Mouse (Mus musculus) hindbrain, embryonic 13.5 days (tissue): ENCODE results near the gene Gm5089. TPM values are rescaled to one million over a fixed set of nuclear protein-coding genes. Genes with fewer than 3 reads are reported as not detected.
"Not testable (repeated sequence)": the region's sequence is repeated elsewhere in the genome, so short reads cannot be mapped to it uniquely, and the experiment has no call there.

ENCODE experiments used
- ATAC-seq: fragments of 200-750 bp; cut with Nextera tagmentation; 2 replicates; pipeline ENCODE4 v1.8.0; 2017; ENCODE audit warnings: moderate TSS enrichment; ENCODE audit not compliant: low FRiP score
- H3K27ac ChIP-seq: fragments of 300-500 bp; sonication (generic); 2 replicates; pipeline ENCODE4 v1.5.1; 2015; ENCODE audit warnings: inconsistent platforms, mild to moderate bottlenecking, moderate library complexity
- H3K27me3 ChIP-seq: fragments of 300-500 bp; sonication (generic); 2 replicates; pipeline ENCODE4 v1.6.1; 2015; ENCODE audit warnings: mild to moderate bottlenecking, inconsistent platforms
- H3K36me3 ChIP-seq: fragments of 300-500 bp; sonication (generic); 2 replicates; pipeline ENCODE4 v1.6.1; 2015; ENCODE audit warnings: mild to moderate bottlenecking, inconsistent platforms
- H3K4me1 ChIP-seq: fragments of 300-500 bp; sonication (generic); replicated peaks from 2 replicates; pipeline ENCODE4 v1.6.1; 2015; ENCODE audit warnings: inconsistent platforms
- H3K4me2 ChIP-seq: fragments of 300-500 bp; sonication (generic); 2 replicates; pipeline ENCODE4 v1.6.1; 2015; ENCODE audit warnings: inconsistent platforms, mild to moderate bottlenecking, moderate library complexity
- H3K4me3 ChIP-seq: fragments of 300-500 bp; sonication (generic); 2 replicates; pipeline ENCODE4 v1.5.1; 2015; ENCODE audit warnings: mild to moderate bottlenecking, inconsistent platforms
- H3K9ac ChIP-seq: fragments of 300-500 bp; sonication (generic); 2 replicates; pipeline ENCODE4 v1.6.1; 2015; ENCODE audit warnings: mild to moderate bottlenecking, inconsistent platforms
- H3K9me3 ChIP-seq: fragments of 300-500 bp; sonication (generic); 2 replicates; pipeline ENCODE4 v1.6.1; 2016; ENCODE audit warnings: inconsistent platforms
- WGBS: fragments of 180-500 bp; shearing (Covaris S2); methylation state at CpG from one replicate; pipeline ENCODE4 v1.1.7; 2015; 5-methylcytosine and 5-hydroxymethylcytosine counted together
- polyA plus RNA-seq: library from polyadenylated mRNA; unstranded; fragments of >200 nt; fragmentation: Nextera tagmentation; extraction: Ambion mirVana; gene quantifications from 2 replicates; pipeline ENCODE4 v1.2.1, GENCODE M21; 2015

Gene Gm5089
- polyA plus RNA-seq, 1 experiment from 2014 or later, result 3.0 TPM

DNA sequence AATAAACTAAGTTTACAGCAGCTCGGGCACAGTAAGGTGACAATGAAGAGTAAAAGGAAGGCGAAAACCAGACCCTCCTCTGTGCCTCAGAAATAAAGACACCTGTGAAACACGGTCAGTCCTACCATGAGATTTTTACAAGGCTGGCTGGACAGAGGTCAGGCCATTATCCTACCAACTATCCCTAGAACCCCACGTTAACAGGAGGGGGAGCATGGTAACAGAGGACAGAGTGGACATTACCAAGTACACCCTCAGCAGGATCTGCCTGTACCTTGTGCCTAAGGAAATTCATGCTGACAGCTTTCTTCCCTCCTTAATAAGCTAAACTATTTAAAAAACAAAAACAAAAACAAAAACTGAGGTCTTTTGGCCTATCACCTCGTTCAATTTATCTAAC is 9.3 kb upstream of the Gm5089 start:
- H3K27ac ChIP-seq, result peak overlapping the region; percentile 64
- no peaks in the 10 kb centered on the region for H3K9me3 ChIP-seq
- H3K9ac ChIP-seq, result peak overlapping the region; percentile 63
- peak overlapping the region; percentile 25 for H3K4me3 ChIP-seq
- peaks cover 20% of the 10 kb centered on the region for H3K4me1 ChIP-seq
- H3K4me2 ChIP-seq, result peak overlapping the region; percentile 43
- no peaks in the 10 kb centered on the region for H3K36me3 ChIP-seq
- H3K27me3 ChIP-seq, result peaks cover 63% of the 10 kb centered on the region
- no peak for ATAC-seq
- 46% methylated on average over 5 of the region's 5 CpGs for WGBS

DNA sequence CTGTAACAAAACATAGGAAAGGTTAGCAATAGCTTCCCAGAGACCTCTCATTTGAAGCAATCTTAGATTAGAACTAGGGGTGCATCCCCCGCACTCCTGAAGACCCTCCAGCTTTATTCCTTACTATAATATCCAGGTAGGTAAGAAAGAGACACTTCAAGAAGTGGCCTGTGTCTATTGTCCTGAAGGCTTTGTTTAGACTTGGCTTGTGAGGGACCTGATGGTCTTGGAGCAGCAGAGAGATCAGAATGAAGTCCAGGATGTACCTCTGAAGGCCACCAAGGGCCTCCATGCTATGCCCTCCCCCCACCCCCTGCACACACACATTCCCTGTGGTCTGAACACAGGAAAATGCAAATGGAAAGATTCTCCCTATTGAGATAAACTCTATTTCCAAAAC is 8.9 kb upstream of the Gm5089 start:
- 0 out of 2 replicates have a peak overlapping the region, but pooled peaks have one; percentile 64 for H3K27ac ChIP-seq
- no peaks in the 10 kb centered on the region for H3K36me3 ChIP-seq
- peaks cover 15% of the 10 kb centered on the region for H3K4me1 ChIP-seq
- WGBS, result 82% methylated on average over 1 of the region's 1 CpGs
- ATAC-seq, result no peak
- peak overlapping the region; percentile 25 for H3K4me3 ChIP-seq
- no peaks in the 10 kb centered on the region for H3K9me3 ChIP-seq
- H3K27me3 ChIP-seq, result peaks cover 63% of the 10 kb centered on the region
- H3K9ac ChIP-seq, result peak overlapping the region; percentile 63
- H3K4me2 ChIP-seq, result peak overlapping the region; percentile 43

GRCm38 (mm10) chr14:122459332-122459731 is 8.4 kb upstream of the Gm5089 start:
- not testable (repeated sequence) for H3K27ac ChIP-seq, H3K9me3 ChIP-seq, ATAC-seq, H3K4me3 ChIP-seq, H3K36me3 ChIP-seq, H3K9ac ChIP-seq
- Histone ChIP-seq H3K27me3 (peaks cover 63% of the 10 kb centered on the region), H3K4me1 (peaks cover 12% of the 10 kb centered on the region), H3K4me2 (peak overlapping the region; percentile 43)
- WGBS, result 75% methylated on average over 10 of the region's 12 CpGs

- 22% methylated on average over 4 of the region's 4 CpGs for WGBS
- no peaks in the 10 kb centered on the region for H3K36me3 ChIP-seq
- H3K4me1 ChIP-seq, result peaks cover 35% of the 10 kb centered on the region
- H3K27ac ChIP-seq, result peak overlapping the region; percentile 72
- H3K9me3 ChIP-seq, result no peaks in the 10 kb centered on the region
- H3K9ac ChIP-seq, result no peak overlapping the region
- no peak overlapping the region for H3K4me2 ChIP-seq
- H3K4me3 ChIP-seq, result no peak overlapping the region
- no peak for ATAC-seq
- peaks cover 62% of the 10 kb centered on the region for H3K27me3 ChIP-seq
Measured at GRCm38 (mm10) chr14:122455562-122455958, 4.6 kb upstream of the Gm5089 start.

GRCm38 (mm10) chr14:122454901-122455561 is 4.1 kb upstream of the Gm5089 start:
- H3K27ac ChIP-seq, result peak overlapping the region; percentile 72
- ATAC-seq, result no peak

GRCm38 (mm10) chr14:122453996-122454738 is 3.3 kb upstream of the Gm5089 start:
- Histone ChIP-seq H3K4me3 (no peak overlapping the region), H3K9ac (no peak overlapping the region), H3K27ac (peak overlapping the region; percentile 49), H3K9me3 (no peaks in the 10 kb centered on the region), H3K27me3 (peaks cover 65% of the 10 kb centered on the region), H3K36me3 (no peaks in the 10 kb centered on the region), H3K4me2 (peak overlapping the region; percentile 36), H3K4me1 (peaks cover 45% of the 10 kb centered on the region)
- WGBS, result 4% methylated on average over 12 of the region's 12 CpGs
- ATAC-seq, result peak; percentile 44; the same call in 1 of the 2 replicates

More at GRCm38 (mm10) chr14:122454901-122455561, 4.1 kb upstream of the Gm5089 start:
- Histone ChIP-seq H3K9ac (no peak overlapping the region), H3K4me1 (peaks cover 41% of the 10 kb centered on the region), H3K36me3 (no peaks in the 10 kb centered on the region), H3K27me3 (peaks cover 62% of the 10 kb centered on the region), H3K4me3 (no peak overlapping the region), H3K9me3 (no peaks in the 10 kb centered on the region), H3K4me2 (no peak overlapping the region)
- 25% methylated on average over 10 of the region's 10 CpGs for WGBS

- peak overlapping the region; percentile 61 for H3K27ac ChIP-seq
- no peak overlapping the region for H3K4me3 ChIP-seq
- H3K9ac ChIP-seq, result no peak overlapping the region
- peak overlapping the region; percentile 36 for H3K4me2 ChIP-seq
- peak; percentile 76 for ATAC-seq
- H3K4me1 ChIP-seq, result peaks cover 45% of the 10 kb centered on the region
- H3K27me3 ChIP-seq, result peaks cover 70% of the 10 kb centered on the region
- no peaks in the 10 kb centered on the region for H3K36me3 ChIP-seq
- WGBS, result under 1% methylated on average over 32 of the region's 32 CpGs
- H3K9me3 ChIP-seq, result no peaks in the 10 kb centered on the region
Measured at GRCm38 (mm10) chr14:122453388-122453995, 2.6 kb upstream of the Gm5089 start.

DNA sequence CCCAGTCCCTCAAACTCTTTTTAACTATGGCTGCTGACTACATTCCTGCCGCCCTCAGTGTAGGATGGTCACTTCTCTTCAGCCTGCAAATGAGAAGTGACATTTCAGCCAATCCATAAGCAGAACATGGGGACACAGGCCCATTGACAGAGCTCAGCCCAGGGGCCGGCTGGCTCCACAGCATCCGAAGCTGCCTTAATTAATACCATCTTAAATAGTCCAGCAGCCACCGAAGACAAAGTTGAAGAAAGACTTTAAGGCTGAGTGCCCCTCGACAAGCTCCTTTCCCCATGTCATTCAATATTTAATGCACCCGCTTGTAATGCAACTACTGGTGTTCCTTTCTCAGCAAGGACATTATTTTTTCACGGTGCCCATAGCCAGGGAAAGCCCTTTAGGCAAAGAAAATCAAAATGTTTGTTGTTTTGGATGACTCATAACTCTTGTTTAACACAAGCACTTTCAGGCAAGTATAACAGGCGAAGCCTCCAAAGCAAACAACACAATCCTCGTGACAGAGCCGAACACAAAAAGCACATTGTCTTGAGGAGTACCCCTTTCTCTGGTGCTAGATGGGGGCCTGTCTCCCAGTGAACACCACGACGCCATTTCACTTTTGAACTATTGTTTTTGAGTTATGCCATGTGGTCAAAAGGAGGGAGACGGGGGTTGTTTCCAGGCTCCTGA is 1.9 kb upstream of the Gm5089 start:
- Histone ChIP-seq H3K4me3 (no peak overlapping the region), H3K36me3 (no peaks in the 10 kb centered on the region), H3K27me3 (peaks cover 76% of the 10 kb centered on the region), H3K4me1 (peaks cover 45% of the 10 kb centered on the region), H3K9ac (no peak overlapping the region), H3K4me2 (peak overlapping the region; percentile 36), H3K9me3 (no peaks in the 10 kb centered on the region), H3K27ac (peak overlapping the region; percentile 70)
- 6% methylated on average over 13 of the region's 13 CpGs for WGBS
- peak; percentile 50; the same call in 1 of the 2 replicates for ATAC-seq

DNA sequence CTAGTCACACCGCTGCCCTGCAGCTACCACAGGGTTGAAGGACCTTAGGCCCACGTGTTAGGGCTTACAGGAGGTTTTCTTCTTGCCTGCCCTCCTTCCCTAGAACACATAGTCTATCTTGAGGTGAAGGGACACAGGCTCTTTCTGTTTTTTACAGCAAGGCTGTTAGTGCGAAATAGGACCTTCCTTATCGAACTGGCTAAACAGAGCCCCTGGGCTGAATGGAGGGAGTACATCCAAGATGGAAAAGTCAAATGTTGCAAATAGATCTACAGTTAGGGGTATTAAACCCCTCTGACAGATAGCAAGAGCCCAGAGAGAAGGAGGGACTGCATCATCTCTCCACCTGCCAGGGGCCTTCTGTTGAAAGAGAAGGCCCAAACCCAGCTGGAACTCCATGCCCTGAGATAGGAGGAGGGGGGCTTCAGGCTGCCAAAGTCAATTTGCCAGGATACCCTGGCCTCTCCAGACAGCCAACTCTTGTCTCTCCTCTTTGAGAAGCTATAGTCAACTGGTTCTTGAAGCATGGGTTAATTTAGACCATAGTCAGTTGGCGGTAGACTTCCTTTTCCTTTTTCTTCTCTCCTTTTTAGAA is 733 bp upstream of the Gm5089 start:
- no peaks in the 10 kb centered on the region for H3K36me3 ChIP-seq
- H3K9me3 ChIP-seq, result no peaks in the 10 kb centered on the region
- peaks cover 88% of the 10 kb centered on the region for H3K27me3 ChIP-seq
- H3K4me2 ChIP-seq, result peak overlapping the region; percentile 65
- no peak for ATAC-seq
- H3K27ac ChIP-seq, result peak overlapping the region; percentile 87
- H3K4me3 ChIP-seq, result peak overlapping the region; percentile 45
- peaks cover 45% of the 10 kb centered on the region for H3K4me1 ChIP-seq
- H3K9ac ChIP-seq, result no peak overlapping the region
- WGBS, result 46% methylated on average over 5 of the region's 5 CpGs

DNA sequence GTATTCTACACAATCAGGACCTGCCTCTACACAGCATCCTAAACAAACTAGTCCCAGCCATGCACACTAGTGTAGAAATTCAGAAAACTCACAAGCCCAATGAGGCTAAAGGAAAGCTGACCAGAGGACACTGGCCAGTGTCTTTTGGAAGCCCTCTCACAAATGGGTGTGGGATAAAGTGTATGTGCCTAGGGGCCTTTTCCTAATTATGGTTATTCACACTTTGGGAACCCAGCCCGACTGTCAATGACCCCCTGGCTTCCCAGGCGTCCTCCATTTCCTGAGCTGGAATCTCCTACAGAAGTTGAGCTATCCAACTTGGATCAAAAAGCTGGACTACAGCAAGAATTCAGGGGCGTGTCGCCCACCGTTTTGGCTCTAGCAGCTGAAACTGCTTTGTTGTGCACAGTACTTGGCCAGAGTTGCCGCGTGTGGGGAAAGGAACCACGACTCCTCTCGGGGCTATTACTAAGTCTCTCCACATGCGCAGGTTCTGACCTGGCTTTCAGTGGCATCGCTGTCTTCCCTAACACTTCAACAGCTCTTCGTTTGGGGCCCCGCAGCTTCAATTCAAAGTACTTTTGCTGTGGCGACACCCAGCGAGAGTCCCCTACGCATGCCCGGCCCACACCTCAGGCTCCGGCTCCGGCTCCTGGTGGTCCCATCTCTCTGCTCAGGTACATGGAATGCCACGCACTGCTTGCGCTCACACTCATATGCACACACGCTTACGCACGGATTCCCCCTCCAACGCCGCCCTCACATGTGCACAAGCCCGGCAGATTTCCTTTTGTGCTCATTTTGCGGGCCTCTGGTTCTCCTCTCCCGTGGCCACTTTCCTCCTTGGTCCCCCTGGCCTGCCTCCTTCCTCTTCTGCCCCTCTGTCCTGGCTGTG is 1.1 kb downstream of the Gm5089 start:
- peak overlapping the region; percentile 70 for H3K9ac ChIP-seq
- peak overlapping the region; percentile 45 for H3K4me3 ChIP-seq
- no peaks in the 10 kb centered on the region for H3K36me3 ChIP-seq
- H3K9me3 ChIP-seq, result no peaks in the 10 kb centered on the region
- peak overlapping the region; percentile 65 for H3K4me2 ChIP-seq
- H3K27me3 ChIP-seq, result peaks cover 87% of the 10 kb centered on the region
- H3K27ac ChIP-seq, result peak overlapping the region; percentile 87
- 3% methylated on average over 29 of the region's 29 CpGs for WGBS
- no peak for ATAC-seq
- H3K4me1 ChIP-seq, result peaks cover 45% of the 10 kb centered on the region

DNA sequence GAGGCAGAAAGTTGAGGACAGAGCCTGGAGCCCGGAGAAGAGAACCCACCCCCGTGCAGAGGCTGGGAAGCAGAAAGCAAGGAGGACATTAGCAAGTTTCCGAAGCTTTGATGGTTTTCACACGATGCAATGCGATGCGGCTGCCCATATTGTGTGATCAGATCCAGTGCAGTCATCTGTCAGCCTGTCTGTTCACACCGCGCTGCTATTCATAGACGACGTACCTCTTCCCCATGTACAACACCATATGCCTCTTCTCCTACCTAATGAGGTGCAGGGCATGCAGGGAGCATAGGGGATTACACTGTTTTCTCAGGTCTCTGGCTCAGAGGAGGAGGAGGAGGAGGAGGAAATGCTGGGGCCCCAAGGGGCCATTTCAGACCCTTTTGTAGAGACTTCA is 14.1 kb downstream of the Gm5089 start:
- no peak overlapping the region for H3K4me3 ChIP-seq
- no peak overlapping the region for H3K9ac ChIP-seq
- H3K27ac ChIP-seq, result no peak overlapping the region
- no peaks in the 10 kb centered on the region for H3K36me3 ChIP-seq
- WGBS, result 55% methylated on average over 10 of the region's 10 CpGs
- no peaks in the 10 kb centered on the region for H3K4me1 ChIP-seq
- H3K27me3 ChIP-seq, result 0 out of 2 replicates have a peak, but pooled peaks cover 8% of the 10 kb centered on the region
- no peaks in the 10 kb centered on the region for H3K9me3 ChIP-seq
- H3K4me2 ChIP-seq, result no peak overlapping the region
- no peak for ATAC-seq
